Mouse (Mus musculus) E14TG2a.4 (cell line): ENCODE measurements around the gene Fam83e.

Experiments
- CTCF ChIP-seq: conservative IDR thresholded peaks from 2 replicates; pipeline ENCODE4 v1.5.1; 2014; ENCODE audit warnings: low read length
- NANOG ChIP-seq: IDR thresholded peaks from 2 replicates; pipeline ENCODE4 v1.6.1; 2014; ENCODE audit warnings: borderline replicate concordance, low read length, mixed read lengths
- POU5F1 ChIP-seq: IDR thresholded peaks from 2 replicates; pipeline ENCODE4 v1.6.1; 2014; ENCODE audit warnings: low read length, borderline replicate concordance

DNA sequence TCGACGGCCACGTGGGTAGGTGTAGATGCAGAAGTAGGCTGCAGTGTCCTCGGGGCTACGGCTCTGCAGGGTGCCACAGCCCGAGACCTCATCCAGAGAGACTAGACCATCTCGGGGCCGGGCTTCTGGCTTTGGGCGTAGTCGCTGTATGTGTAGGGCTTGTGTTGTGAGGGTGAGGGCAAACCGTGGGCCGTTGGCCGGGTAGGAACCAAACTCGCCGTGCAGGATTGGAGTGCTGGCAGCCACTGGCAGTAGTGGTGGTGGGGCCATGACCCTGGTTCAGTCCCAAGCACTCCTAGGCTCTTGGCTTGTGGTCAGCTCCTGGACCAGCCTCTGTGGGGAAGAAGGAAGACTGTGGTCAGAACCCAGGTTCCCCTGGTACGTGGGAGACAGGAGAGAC, 7.6 kb upstream of the Fam83e start:
- no peak for TF ChIP-seq CTCF
- TF ChIP-seq NANOG: no peak
- no peak for TF ChIP-seq POU5F1
